Mouse (Mus musculus) olfactory bulb, adult 2 months (tissue): Measurements from ENCODE around the gene Smoc2.

ENCODE experiments used
- CTCF ChIP-seq: fragments of 200-500 bp; IDR thresholded peaks from 2 replicates; pipeline ENCODE4 v1.5.1; 2012; ENCODE audit warnings: low read depth, mild to moderate bottlenecking, low read length, moderate library complexity; ENCODE audit not compliant: insufficient read depth
- POLR2A ChIP-seq: fragments of 200-500 bp; IDR thresholded peaks from 2 replicates; pipeline ENCODE4 v1.6.1; 2012; ENCODE audit warnings: mild to moderate bottlenecking, low read depth, low read length, moderate library complexity; ENCODE audit not compliant: insufficient read depth

GRCm38 (mm10) chr17:14379966-14380365 lies 100.7 kb downstream of the Smoc2 start:
- TF ChIP-seq POLR2A (no peak), CTCF (no peak)
